Mouse (Mus musculus) heart, embryonic 14.5 days (tissue): ENCODE measurements around the gene Hnrnpf. TPM values are rescaled to one million over a fixed set of nuclear protein-coding genes. Genes with fewer than 3 reads are reported as not detected.
A peak's percentile ranks its signal among the peaks of the same experiment; 100 is the strongest.

Experiments used
- ATAC-seq: fragments of 200-750 bp; cut with Nextera tagmentation; 2 replicates; pipeline ENCODE4 v1.8.0; 2017; ENCODE audit warnings: low read depth, moderate TSS enrichment; ENCODE audit not compliant: insufficient number of reproducible peaks, insufficient read depth, low FRiP score
- H3K27ac ChIP-seq, 2 experiments: fragments of 200-500 bp in 1 of 2; fragments of 300-500 bp in 1 of 2; sonication (generic) in 1 of 2; replicated peaks in 1 of 2; 2 replicates each; pipeline ENCODE4 v1.5.1; 2012 to 2014; ENCODE audit warnings: low read depth in 2 of 2, low read length in 2 of 2, control low read depth in 1 of 2, mild to moderate bottlenecking in 1 of 2, mixed read lengths in 1 of 2; ENCODE audit not compliant: control insufficient read depth in 1 of 2, insufficient read depth in 1 of 2
- H3K27me3 ChIP-seq: fragments of 300-500 bp; sonication (generic); 2 replicates; pipeline ENCODE4 v1.6.1; 2014; ENCODE audit warnings: mild to moderate bottlenecking, low read length, control low read depth; ENCODE audit not compliant: control insufficient read depth, insufficient read depth
- H3K36me3 ChIP-seq: fragments of 300-500 bp; sonication (generic); 2 replicates; pipeline ENCODE4 v1.6.1; 2014; ENCODE audit warnings: mild to moderate bottlenecking, control low read depth, low read length, mixed read lengths; ENCODE audit not compliant: control insufficient read depth, insufficient read depth
- H3K4me1 ChIP-seq, 2 experiments: fragments of 200-500 bp in 1 of 2; fragments of 300-500 bp in 1 of 2; sonication (generic) in 1 of 2; 2 replicates each; pipeline ENCODE4 v1.6.1; 2012 to 2014; ENCODE audit warnings: low read length in 2 of 2, control low read depth in 1 of 2, mixed read lengths in 1 of 2; ENCODE audit not compliant: control insufficient read depth in 2 of 2, insufficient read depth in 2 of 2
- H3K4me2 ChIP-seq: fragments of 300-500 bp; sonication (generic); 2 replicates; pipeline ENCODE4 v1.6.1; 2014; ENCODE audit warnings: mild to moderate bottlenecking, low read length
- H3K4me3 ChIP-seq, 2 experiments: fragments of 200-500 bp in 1 of 2; fragments of 300-500 bp in 1 of 2; sonication (generic) in 1 of 2; 2 replicates each; pipeline ENCODE4 v1.5.1; 2012 to 2014; ENCODE audit warnings: low read length in 2 of 2, mild to moderate bottlenecking in 2 of 2, control low read depth in 1 of 2, low read depth in 1 of 2, moderate library complexity in 1 of 2; ENCODE audit not compliant: control insufficient read depth in 1 of 2, insufficient read depth in 1 of 2
- H3K9ac ChIP-seq: fragments of 300-500 bp; sonication (generic); 2 replicates; pipeline ENCODE4 v1.6.1; 2014; ENCODE audit warnings: mild to moderate bottlenecking, low read length
- H3K9me3 ChIP-seq: fragments of 300-500 bp; sonication (generic); 2 replicates; pipeline ENCODE4 v1.6.1; 2016; ENCODE audit warnings: low read length, control low read depth; ENCODE audit not compliant: control insufficient read depth
- WGBS: fragments of 180-500 bp; shearing (Covaris S2); extraction: QIAGEN DNeasy Blood & Tissue Kit; methylation state at CpG from one replicate; pipeline ENCODE4 v1.1.7; 2014; 5-methylcytosine and 5-hydroxymethylcytosine counted together
- microRNA-seq: library from miRNA; unstranded; fragments of <30 nt; microRNA quantifications from one replicate; pipeline ENCODE4, GENCODE M21; 2016
- polyA plus RNA-seq: library from polyadenylated mRNA; unstranded; fragments of >200 nt; fragmentation: Nextera tagmentation; extraction: Ambion mirVana; gene quantifications from 2 replicates; pipeline ENCODE4 v1.2.1, GENCODE M21; 2014

Gene Hnrnpf
- polyA plus RNA-seq, 1 experiment from 2014 or later = 457 TPM

DNA sequence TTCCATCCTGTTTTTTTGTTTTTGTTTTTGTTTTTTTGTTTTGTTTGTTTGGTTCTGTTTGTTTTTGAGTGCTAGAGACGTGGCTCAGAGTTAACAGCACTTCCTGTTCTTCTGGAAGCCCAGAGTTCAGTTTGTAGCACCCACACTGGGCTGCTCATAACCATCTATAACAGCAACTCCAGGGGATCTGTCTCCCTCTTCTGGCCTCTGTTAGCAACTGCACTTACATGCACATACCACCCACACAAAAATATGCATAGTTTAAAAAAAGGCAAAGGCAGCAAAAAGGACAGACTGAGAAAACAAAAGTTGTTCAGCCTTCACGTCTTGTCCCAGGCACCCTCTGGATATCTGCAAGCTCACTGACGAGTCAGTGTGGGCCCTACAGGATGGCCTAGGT is 63.1 kb downstream of the Hnrnpf start:
- H3K4me2 ChIP-seq = no peak overlapping the region
- H3K4me1 ChIP-seq = peaks cover 7 to 12% of the 10 kb centered on the region in 2 experiments
- no peaks in the 10 kb centered on the region for H3K9me3 ChIP-seq
- 81% methylated on average over 3 of the region's 3 CpGs for WGBS
- H3K36me3 ChIP-seq = no peaks in the 10 kb centered on the region
- no peaks in the 10 kb centered on the region for H3K27me3 ChIP-seq
- no peak overlapping the region for H3K27ac ChIP-seq
- no peak overlapping the region for H3K9ac ChIP-seq
- no peak overlapping the region for H3K4me3 ChIP-seq
- ATAC-seq = no peak

DNA sequence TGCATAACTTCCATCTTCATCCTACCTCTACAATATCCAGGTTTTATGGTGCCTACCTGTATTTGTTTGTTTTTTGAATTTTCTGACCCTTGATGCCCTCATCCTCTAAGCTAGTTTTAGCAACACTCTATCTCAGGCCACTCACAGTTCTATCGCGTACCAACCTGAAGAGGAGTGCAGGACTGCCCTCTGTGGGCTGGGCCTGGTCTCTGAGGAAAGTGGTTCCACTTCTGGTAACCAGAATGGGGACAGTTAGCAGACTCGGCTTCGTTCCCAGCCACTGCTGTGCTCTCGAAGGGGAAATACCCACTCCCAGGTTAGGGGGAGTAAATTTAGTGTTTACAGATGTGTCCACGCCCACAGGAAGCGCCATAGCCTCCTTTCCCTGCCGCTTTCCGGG is 66.6 kb downstream of the Hnrnpf start:
- 14% methylated on average over 9 of the region's 9 CpGs for WGBS
- peaks cover 7 to 12% of the 10 kb centered on the region in 2 experiments for H3K4me1 ChIP-seq
- no peak overlapping the region for H3K4me2 ChIP-seq
- H3K4me3 ChIP-seq = no peak overlapping the region
- ATAC-seq = no peak
- no peaks in the 10 kb centered on the region for H3K36me3 ChIP-seq
- H3K27me3 ChIP-seq = no peaks in the 10 kb centered on the region
- H3K9ac ChIP-seq = 0 out of 2 replicates have a peak overlapping the region, but pooled peaks have one; percentile 12
- H3K27ac ChIP-seq = 0 out of 4 replicates have a peak overlapping the region, but pooled peaks of 1 of the 2 experiments have one; percentile 21
- H3K9me3 ChIP-seq = no peaks in the 10 kb centered on the region

Small RNA genes within 50 kb of the gene (microRNA-seq; reads per million reads assigned to microRNA genes)
- not detected for gene Gm25535

Other genes starting within 250 kb of the Hnrnpf start
- 75.1 and 81.3 TPM in 2 replicates for gene Zfp637, start 59.1 kb upstream of the Hnrnpf start, polyA plus RNA-seq
- gene Zfp239, start 38.2 kb upstream of the Hnrnpf start, polyA plus RNA-seq = 0.96 and 1.7 TPM in 2 replicates
- 0.73 and 2.5 TPM in 2 replicates for gene Fxyd4, start 37.4 kb downstream of the Hnrnpf start, polyA plus RNA-seq
- 0.19 and 0.32 TPM in 2 replicates for gene Rasgef1a, start 111.1 kb downstream of the Hnrnpf start, polyA plus RNA-seq
- gene Csgalnact2, start 238.8 kb downstream of the Hnrnpf start, polyA plus RNA-seq = 13.4 and 15.8 TPM in 2 replicates